Mouse (Mus musculus): ENCODE measurements around the gene Vegfd. TPM values are rescaled to one million over a fixed set of nuclear protein-coding genes. Genes with fewer than 3 reads are reported as not detected.

Vegfd gene
- 0.99 and 1.1 TPM in 2 replicates for polyA plus RNA-seq (2014; fragmentation: Nextera tagmentation; extraction: Ambion mirVana)

DNA sequence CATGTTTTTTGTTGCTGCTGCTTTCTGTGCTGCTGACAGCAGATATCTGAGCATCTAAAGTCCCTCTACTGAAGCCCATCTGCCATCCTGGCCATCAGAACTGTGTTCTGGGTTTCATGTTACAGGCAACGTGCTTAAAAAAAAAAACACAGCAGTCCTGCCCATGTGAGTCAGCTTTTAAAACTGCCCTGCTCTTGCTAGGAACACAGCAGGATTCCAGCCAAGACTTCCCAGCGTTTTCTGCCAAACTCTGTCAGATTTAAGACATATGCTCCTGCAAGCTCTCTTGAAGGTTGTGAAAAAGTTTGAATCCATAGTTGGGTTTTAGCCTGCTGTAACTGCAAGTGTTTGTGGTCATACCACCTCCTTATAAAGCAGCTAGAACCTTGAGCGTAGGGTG lies at the start of gene Vegfd:
Gene Vegfd, plus strand, starts transcription at position 298 of the 400 bp plus-strand sequence.
- Histone ChIP-seq H3K27ac (ENCODE audit: low read depth, low read length) (no peak within 1 kb of the TSS), H3K4me1 (replicated peaks; ENCODE audit: control insufficient read depth, insufficient read depth, low read length) (no peaks in the 10 kb centered on the region), H3K27me3 (replicated peaks; ENCODE audit: control insufficient read depth, insufficient read depth, low read length) (no peaks in the 10 kb centered on the region), H3K4me2 (no peak within 1 kb of the TSS), H3K9ac (ENCODE audit: low read depth, low read length) (no peak within 1 kb of the TSS), H3K36me3 (ENCODE audit: control insufficient read depth, insufficient read depth, low read length) (no peaks in the 10 kb centered on the region), H3K4me3 (ENCODE audit: low read depth, low read length) (no peak within 1 kb of the TSS), H3K9me3 (ENCODE audit: control insufficient read depth, low read length) (no peaks in the 10 kb centered on the region)
- DNase-seq (ENCODE audit: low spot score): no peak
- no peak for ATAC-seq (replicated peaks; ENCODE audit: low FRiP score)
- 30% methylated on average over 3 of the region's 3 CpGs for WGBS

DNA sequence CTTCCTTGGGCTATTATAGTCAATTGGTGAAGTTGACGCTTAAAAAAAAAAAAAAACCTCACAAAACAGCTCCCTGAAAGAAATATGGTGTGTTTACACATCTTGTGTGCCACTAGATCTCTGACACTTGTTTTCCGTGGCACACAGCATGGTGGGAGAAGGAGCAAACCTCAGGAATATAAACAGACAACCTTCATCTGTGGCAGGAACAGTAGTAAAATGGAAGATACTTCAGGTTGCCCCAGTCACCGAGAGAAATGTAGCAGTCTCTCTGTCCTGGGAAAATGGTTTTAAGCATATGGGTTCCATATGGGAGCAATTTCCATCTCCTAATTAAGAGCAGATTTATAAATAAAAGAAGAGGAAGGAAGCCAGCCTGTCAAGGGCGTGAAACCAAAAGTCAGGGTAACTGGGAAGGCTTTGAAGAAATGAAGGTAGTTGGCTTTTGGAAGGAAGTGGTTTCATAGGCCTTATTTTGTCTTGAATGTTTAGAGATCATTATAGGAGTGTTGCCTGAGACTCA lies 49.7 kb upstream of the Vegfd start:
- Histone ChIP-seq H3K36me3 (ENCODE audit: control insufficient read depth, insufficient read depth, low read length) (no peaks in the 10 kb centered on the region), H3K27me3 (replicated peaks; ENCODE audit: control insufficient read depth, insufficient read depth, low read length) (no peaks in the 10 kb centered on the region; the same call in 1 of the 2 replicates), H3K27ac (ENCODE audit: low read depth, low read length) (no peak overlapping the region), H3K9ac (ENCODE audit: low read depth, low read length) (no peak overlapping the region), H3K9me3 (ENCODE audit: control insufficient read depth, low read length) (no peaks in the 10 kb centered on the region), H3K4me3 (ENCODE audit: low read depth, low read length) (no peak overlapping the region), H3K4me1 (replicated peaks; ENCODE audit: control insufficient read depth, insufficient read depth, low read length) (no peaks in the 10 kb centered on the region), H3K4me2 (no peak overlapping the region)
- 70% methylated on average over 4 of the region's 4 CpGs for WGBS
- DNase-seq (ENCODE audit: low spot score) (no peak), ATAC-seq (replicated peaks; ENCODE audit: low FRiP score) (no peak)

DNA sequence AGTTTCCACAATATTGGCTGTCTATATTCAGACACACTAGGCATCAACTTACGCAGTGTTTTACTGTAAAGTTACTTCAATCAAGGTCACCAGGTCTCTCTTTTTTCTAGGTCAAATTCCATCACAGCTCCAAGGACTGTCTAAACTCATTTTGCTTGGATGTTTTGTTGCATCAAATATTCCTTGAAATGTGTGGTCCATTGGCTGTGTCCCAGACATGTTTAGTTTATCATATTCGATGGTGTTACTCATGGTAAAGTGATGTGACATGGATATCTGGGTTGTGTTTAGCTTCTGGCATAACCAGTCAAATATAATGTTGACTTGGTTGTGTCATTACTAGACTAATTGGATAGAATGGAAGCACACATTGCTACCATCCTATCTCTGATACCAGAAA lies 42.8 kb upstream of the Vegfd start:
- DNase-seq (ENCODE audit: low spot score) (no peak), ATAC-seq (replicated peaks; ENCODE audit: low FRiP score) (no peak)
- no peaks in the 10 kb centered on the region for H3K27me3 ChIP-seq (replicated peaks; ENCODE audit: control insufficient read depth, insufficient read depth, low read length)
- no peak overlapping the region for H3K4me3 ChIP-seq (ENCODE audit: low read depth, low read length)
- H3K4me1 ChIP-seq (replicated peaks; ENCODE audit: control insufficient read depth, insufficient read depth, low read length): no peaks in the 10 kb centered on the region
- 84% methylated on average over 2 of the region's 2 CpGs for WGBS
- H3K9me3 ChIP-seq (ENCODE audit: control insufficient read depth, low read length): no peaks in the 10 kb centered on the region
- H3K27ac ChIP-seq (ENCODE audit: low read depth, low read length): no peak overlapping the region
- H3K36me3 ChIP-seq (ENCODE audit: control insufficient read depth, insufficient read depth, low read length): no peaks in the 10 kb centered on the region
- H3K9ac ChIP-seq (ENCODE audit: low read depth, low read length): no peak overlapping the region
- H3K4me2 ChIP-seq: no peak overlapping the region

- H3K4me2 ChIP-seq: no peak overlapping the region
- no peak for DNase-seq (ENCODE audit: low spot score)
- ATAC-seq (replicated peaks; ENCODE audit: low FRiP score): no peak
- H3K36me3 ChIP-seq (ENCODE audit: control insufficient read depth, insufficient read depth, low read length): no peaks in the 10 kb centered on the region
- H3K4me3 ChIP-seq (ENCODE audit: low read depth, low read length): no peak overlapping the region
- no peaks in the 10 kb centered on the region for H3K4me1 ChIP-seq (replicated peaks; ENCODE audit: control insufficient read depth, insufficient read depth, low read length)
- no peaks in the 10 kb centered on the region for H3K27me3 ChIP-seq (replicated peaks; ENCODE audit: control insufficient read depth, insufficient read depth, low read length)
- H3K9me3 ChIP-seq (ENCODE audit: control insufficient read depth, low read length): no peaks in the 10 kb centered on the region
- WGBS: 60% methylated on average over 3 of the region's 3 CpGs
- no peak overlapping the region for H3K27ac ChIP-seq (ENCODE audit: low read depth, low read length)
- no peak overlapping the region for H3K9ac ChIP-seq (ENCODE audit: low read depth, low read length)
Measured at GRCm38 (mm10) chrX:164330766-164331165, 42.4 kb upstream of the Vegfd start.

DNA sequence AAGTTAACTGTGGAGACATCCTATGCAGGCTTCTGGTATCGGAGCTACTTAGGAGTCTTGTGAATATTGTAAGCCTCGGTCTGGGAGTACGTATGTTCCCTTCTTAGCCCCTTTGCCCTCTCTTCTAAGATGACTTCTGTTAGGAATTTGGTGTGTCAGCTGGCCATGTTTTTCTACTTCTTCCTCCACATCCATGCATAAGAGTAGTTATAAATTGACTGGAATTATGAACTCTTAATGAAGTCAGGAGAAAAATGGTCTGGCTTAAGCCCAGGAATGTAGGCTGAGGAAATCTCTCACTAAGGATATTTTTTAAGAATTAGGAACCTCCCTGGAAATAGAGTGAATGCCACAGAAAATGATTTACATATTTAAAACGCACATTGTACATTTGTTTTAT lies 34.6 kb upstream of the Vegfd start:
- no peaks in the 10 kb centered on the region for H3K4me1 ChIP-seq (replicated peaks; ENCODE audit: control insufficient read depth, insufficient read depth, low read length)
- H3K36me3 ChIP-seq (ENCODE audit: control insufficient read depth, insufficient read depth, low read length): no peaks in the 10 kb centered on the region
- whole genome bisulfite sequencing: 83% methylated on average over 4 of the region's 4 CpGs
- ATAC-seq (replicated peaks; ENCODE audit: low FRiP score) (no peak), DNase-seq (ENCODE audit: low spot score) (no peak)
- H3K4me2 ChIP-seq: no peak overlapping the region
- no peaks in the 10 kb centered on the region for H3K9me3 ChIP-seq (ENCODE audit: control insufficient read depth, low read length)
- H3K4me3 ChIP-seq (ENCODE audit: low read depth, low read length): no peak overlapping the region
- no peak overlapping the region for H3K27ac ChIP-seq (ENCODE audit: low read depth, low read length)
- H3K9ac ChIP-seq (ENCODE audit: low read depth, low read length): no peak overlapping the region
- H3K27me3 ChIP-seq (replicated peaks; ENCODE audit: control insufficient read depth, insufficient read depth, low read length): no peaks in the 10 kb centered on the region; the same call in 1 of the 2 replicates

DNA sequence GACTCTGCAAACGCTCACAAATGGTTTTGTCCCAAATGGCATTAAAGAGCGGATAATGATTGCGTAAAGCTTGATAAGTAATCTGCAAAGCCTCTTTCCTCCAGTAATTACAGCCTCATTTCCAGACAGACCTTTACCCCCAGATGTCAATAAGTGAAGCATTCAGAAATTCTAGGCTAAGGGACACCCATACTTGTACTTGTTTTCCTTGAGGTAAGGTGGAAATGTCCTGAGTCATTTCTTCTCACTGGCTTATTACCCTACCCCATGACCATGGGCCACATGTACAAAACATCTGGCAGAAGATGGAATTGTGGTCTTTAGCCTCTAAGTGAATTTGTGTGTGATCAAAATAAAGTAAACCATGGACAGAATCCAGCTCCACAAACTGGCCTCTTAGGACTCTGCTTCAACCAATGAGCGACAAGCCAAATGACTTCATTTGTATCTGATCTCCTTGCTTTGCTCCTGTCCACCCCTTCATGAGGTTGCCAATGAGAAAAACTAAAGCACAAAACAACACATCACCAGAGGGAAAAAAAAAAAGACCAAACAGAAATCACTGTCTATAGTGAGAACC lies 27.7 kb upstream of the Vegfd start:
- no peaks in the 10 kb centered on the region for H3K4me1 ChIP-seq (replicated peaks; ENCODE audit: control insufficient read depth, insufficient read depth, low read length)
- H3K4me3 ChIP-seq (ENCODE audit: low read depth, low read length): no peak overlapping the region
- no peak overlapping the region for H3K9ac ChIP-seq (ENCODE audit: low read depth, low read length)
- DNase-seq (ENCODE audit: low spot score) (no peak), ATAC-seq (replicated peaks; ENCODE audit: low FRiP score) (no peak)
- no peaks in the 10 kb centered on the region; the same call in 1 of the 2 replicates for H3K27me3 ChIP-seq (replicated peaks; ENCODE audit: control insufficient read depth, insufficient read depth, low read length)
- H3K9me3 ChIP-seq (ENCODE audit: control insufficient read depth, low read length): no peaks in the 10 kb centered on the region
- no peak overlapping the region for H3K27ac ChIP-seq (ENCODE audit: low read depth, low read length)
- H3K4me2 ChIP-seq: no peak overlapping the region
- no peaks in the 10 kb centered on the region for H3K36me3 ChIP-seq (ENCODE audit: control insufficient read depth, insufficient read depth, low read length)
- WGBS: 88% methylated on average over 4 of the region's 4 CpGs

DNA sequence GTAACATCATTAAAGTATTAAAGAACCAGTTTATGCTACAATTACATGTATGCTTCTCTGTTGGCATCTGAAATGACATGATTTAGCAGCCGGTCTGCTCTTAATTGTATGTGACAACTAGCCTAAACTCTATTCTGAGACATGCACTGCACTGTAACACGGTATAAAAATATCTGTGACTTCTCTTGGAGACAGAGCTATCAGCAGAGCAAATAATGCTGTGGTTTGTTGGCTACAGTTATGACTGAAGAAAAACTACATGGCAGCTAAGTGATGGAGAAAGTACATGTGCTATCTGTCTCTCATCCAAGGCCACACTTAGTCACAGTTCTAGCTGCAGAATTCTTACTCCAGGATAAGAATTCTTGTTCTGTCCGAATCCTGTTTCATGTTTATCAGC lies 24.2 kb upstream of the Vegfd start:
- Histone ChIP-seq H3K27me3 (replicated peaks; ENCODE audit: control insufficient read depth, insufficient read depth, low read length) (no peaks in the 10 kb centered on the region), H3K9ac (ENCODE audit: low read depth, low read length) (no peak overlapping the region), H3K27ac (ENCODE audit: low read depth, low read length) (no peak overlapping the region), H3K9me3 (ENCODE audit: control insufficient read depth, low read length) (no peaks in the 10 kb centered on the region), H3K4me3 (ENCODE audit: low read depth, low read length) (no peak overlapping the region), H3K4me1 (replicated peaks; ENCODE audit: control insufficient read depth, insufficient read depth, low read length) (no peaks in the 10 kb centered on the region), H3K36me3 (ENCODE audit: control insufficient read depth, insufficient read depth, low read length) (no peaks in the 10 kb centered on the region), H3K4me2 (no peak overlapping the region)
- ATAC-seq (replicated peaks; ENCODE audit: low FRiP score) (no peak), DNase-seq (ENCODE audit: low spot score) (no peak)
- WGBS: 76% methylated on average over 3 of the region's 3 CpGs

DNA sequence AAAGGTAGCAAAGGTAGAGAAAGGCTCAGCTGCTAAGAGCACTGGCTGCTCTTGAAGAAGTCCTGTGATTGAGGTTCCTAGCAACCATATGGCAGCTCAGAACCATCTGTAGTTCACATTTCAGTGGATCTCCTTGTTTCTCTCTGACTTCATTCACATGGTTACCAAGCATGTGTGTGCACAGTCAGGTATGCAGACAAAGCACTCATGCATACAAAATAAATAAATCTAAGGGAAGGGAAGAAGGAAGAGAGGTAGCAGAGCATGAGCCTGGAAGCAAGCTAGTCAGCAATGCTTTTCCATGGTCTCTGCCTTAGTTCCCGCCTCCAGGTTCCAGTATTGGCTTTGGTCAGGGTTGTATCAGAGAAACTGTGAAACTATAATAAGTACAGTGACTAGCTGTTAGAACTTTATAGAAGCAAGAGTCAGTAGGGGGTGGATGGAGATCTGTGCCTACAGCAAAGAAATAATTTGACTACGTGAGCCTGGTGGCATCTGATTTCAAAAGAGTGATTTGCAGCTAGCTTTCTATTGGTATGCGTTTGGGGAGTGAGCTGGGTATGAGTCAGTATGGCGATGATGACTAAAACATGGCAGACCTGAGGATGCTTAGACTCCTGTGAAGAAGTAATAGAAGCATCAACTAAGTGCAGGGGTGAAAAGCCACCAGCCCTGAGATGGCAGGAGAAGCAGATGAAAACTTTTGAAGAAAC lies 7.9 kb upstream of the Vegfd start:
- ATAC-seq (replicated peaks; ENCODE audit: low FRiP score): no peak
- no peak for DNase-seq (ENCODE audit: low spot score)
- WGBS: 87% methylated on average over 4 of the region's 4 CpGs
- H3K4me3 ChIP-seq (ENCODE audit: low read depth, low read length): no peak overlapping the region
- no peaks in the 10 kb centered on the region for H3K27me3 ChIP-seq (replicated peaks; ENCODE audit: control insufficient read depth, insufficient read depth, low read length)
- no peaks in the 10 kb centered on the region for H3K36me3 ChIP-seq (ENCODE audit: control insufficient read depth, insufficient read depth, low read length)
- H3K9me3 ChIP-seq (ENCODE audit: control insufficient read depth, low read length): no peaks in the 10 kb centered on the region
- H3K9ac ChIP-seq (ENCODE audit: low read depth, low read length): no peak overlapping the region
- no peak overlapping the region for H3K4me2 ChIP-seq
- H3K27ac ChIP-seq (ENCODE audit: low read depth, low read length): no peak overlapping the region
- H3K4me1 ChIP-seq (replicated peaks; ENCODE audit: control insufficient read depth, insufficient read depth, low read length): no peaks in the 10 kb centered on the region

GRCm38 (mm10) chrX:164370576-164370975 lies 2.6 kb upstream of the Vegfd start:
- H3K4me2 ChIP-seq: no peak overlapping the region
- H3K4me3 ChIP-seq (ENCODE audit: low read depth, low read length): no peak overlapping the region
- H3K36me3 ChIP-seq (ENCODE audit: control insufficient read depth, insufficient read depth, low read length): no peaks in the 10 kb centered on the region
- no peak for DNase-seq (ENCODE audit: low spot score)
- no peaks in the 10 kb centered on the region for H3K27me3 ChIP-seq (replicated peaks; ENCODE audit: control insufficient read depth, insufficient read depth, low read length)
- 82% methylated on average over 3 of the region's 3 CpGs for WGBS
- no peaks in the 10 kb centered on the region for H3K9me3 ChIP-seq (ENCODE audit: control insufficient read depth, low read length)
- no peak for ATAC-seq (replicated peaks; ENCODE audit: low FRiP score)
- no peaks in the 10 kb centered on the region for H3K4me1 ChIP-seq (replicated peaks; ENCODE audit: control insufficient read depth, insufficient read depth, low read length)
- H3K27ac ChIP-seq (ENCODE audit: low read depth, low read length): no peak overlapping the region
- no peak overlapping the region for H3K9ac ChIP-seq (ENCODE audit: low read depth, low read length)
